Mouse (Mus musculus) mouse embryonic stem cell (cell line): ENCODE measurements around the gene Clasp1.

Source experiments
- in situ Hi-C, 2 experiments: fragments of 300-500 bp; cut with MboI; formaldehyde crosslinking; loops; 1 replicate in 1 of 2; 3 replicates in 1 of 2; pipeline ENCODE4 v1.14.3; 2019 to 2020; ENCODE audit warnings: low sequenced_read_pairs in 2 of 2, low pct_unique_long_range_greater_than_20kb in 1 of 2, mixed read lengths in 1 of 2; ENCODE audit not compliant: unreplicated experiment in 1 of 2

Gene Clasp1

GRCm38 (mm10) chr1:118388757-118389453 is at the start of gene Clasp1:
TSS of gene Clasp1 (plus strand) at chr1:118389058.
- in situ Hi-C loops = no loop called here

GRCm38 (mm10) chr1:118343649-118344435 is 45.0 kb upstream of the Clasp1 start:
- in situ Hi-C loops = loop anchor here in 1 of 2 experiments (25.0 kb wide), 1 partner anchor 418 kb away; no protein-coding TSS in a partner anchor

GRCm38 (mm10) chr1:118349922-118350321 is 38.9 kb upstream of the Clasp1 start:
- in situ Hi-C loops = loop anchor here (25.0 kb wide), 2 partner anchors 387 to 412 kb away; no protein-coding TSS in a partner anchor

GRCm38 (mm10) chr1:118359071-118359761 is 29.6 kb upstream of the Clasp1 start:
- in situ Hi-C loops = loop anchor here in 1 of 2 experiments (25.0 kb wide), 1 partner anchor 378 kb away; no protein-coding TSS in a partner anchor

GRCm38 (mm10) chr1:118367970-118368369 is 20.9 kb upstream of the Clasp1 start:
- in situ Hi-C loops = loop anchor here (10.0 to 25.0 kb wide), 2 partner anchors 97 to 369 kb away; no protein-coding TSS in a partner anchor

GRCm38 (mm10) chr1:118368721-118369461 is 20.0 kb upstream of the Clasp1 start:
- in situ Hi-C loops = loop anchor here (10.0 to 25.0 kb wide), 2 partner anchors 96 to 368 kb away; no protein-coding TSS in a partner anchor

- in situ Hi-C loops = no loop called here
These were observed 11.1 kb upstream of the Clasp1 start for GRCm38 (mm10) chr1:118377784-118378183.

- in situ Hi-C loops = no loop called here
These were observed 8.6 kb upstream of the Clasp1 start for GRCm38 (mm10) chr1:118380105-118380786.

GRCm38 (mm10) chr1:118388127-118388756 is 616 bp upstream of the Clasp1 start:
- in situ Hi-C loops = no loop called here

GRCm38 (mm10) chr1:118389454-118390265 is 802 bp downstream of the Clasp1 start:
- in situ Hi-C loops = no loop called here

- in situ Hi-C loops = no loop called here
These were observed 1.4 kb downstream of the Clasp1 start for GRCm38 (mm10) chr1:118390266-118390660.

GRCm38 (mm10) chr1:118390871-118391387 is 2.1 kb downstream of the Clasp1 start:
- in situ Hi-C loops = no loop called here

GRCm38 (mm10) chr1:118392246-118392645 is 3.4 kb downstream of the Clasp1 start:
- in situ Hi-C loops = no loop called here

GRCm38 (mm10) chr1:118393916-118394315 is 5.1 kb downstream of the Clasp1 start:
- in situ Hi-C loops = no loop called here

- in situ Hi-C loops = no loop called here
These were observed 9.0 kb downstream of the Clasp1 start for GRCm38 (mm10) chr1:118397866-118398265.

GRCm38 (mm10) chr1:118398567-118398966 is 9.7 kb downstream of the Clasp1 start:
- in situ Hi-C loops = no loop called here
